Mouse (Mus musculus): Measurements from ENCODE around the gene Kctd18.

- TF ChIP-seq CTCF (IDR thresholded peaks at IDR 0.05; ENCODE audit: control insufficient read depth, insufficient read depth, insufficient replicate concordance, low read depth, low read length) = no peak
- no peak for TF ChIP-seq POLR2A (IDR thresholded peaks at IDR 0.05; ENCODE audit: control insufficient read depth, low read depth, low read length)
Observed at GRCm38 (mm10) chr1:58018856-58019255, at the start of gene Kctd18.
